Mouse (Mus musculus): Measurements from ENCODE around the gene Gm6763. TPM values are rescaled to one million over a fixed set of nuclear protein-coding genes. Genes with fewer than 3 reads are reported as not detected.

The Gm6763 gene
- polyA plus RNA-seq, 1 experiment from 2014 or later: not detected

Other genes with a start within 250 kb of the Gm6763 start
- not detected in 2 replicates for gene Gm21293, start 8.5 kb upstream of the Gm6763 start, polyA plus RNA-seq (2014; fragmentation: Nextera tagmentation; extraction: Ambion mirVana)
- gene Gm8764, start 8.5 kb downstream of the Gm6763 start, polyA plus RNA-seq (2014; fragmentation: Nextera tagmentation; extraction: Ambion mirVana): not detected in 2 replicates
- gene Gm21304, start 17.0 kb downstream of the Gm6763 start, polyA plus RNA-seq (2014; fragmentation: Nextera tagmentation; extraction: Ambion mirVana): not detected in 2 replicates
- not detected in 2 replicates for gene Gm21312, start 25.5 kb downstream of the Gm6763 start, polyA plus RNA-seq (2014; fragmentation: Nextera tagmentation; extraction: Ambion mirVana)
- gene Gm20765, start 34.0 kb downstream of the Gm6763 start, polyA plus RNA-seq (2014; fragmentation: Nextera tagmentation; extraction: Ambion mirVana): not detected in 2 replicates
- not detected in 2 replicates for gene Gm4340, start 42.5 kb downstream of the Gm6763 start, polyA plus RNA-seq (2014; fragmentation: Nextera tagmentation; extraction: Ambion mirVana)

Data from liver, embryonic 11.5 days (tissue).